Mouse (Mus musculus) embryonic fibroblast, embryonic 13.5 days (primary cell): ENCODE data around the gene Klk1.

Experiments
- CTCF ChIP-seq: IDR thresholded peaks from 2 replicates; pipeline ENCODE4 v1.5.1; 2011; ENCODE audit warnings: mild to moderate bottlenecking, control low read depth, low read length, moderate library complexity, borderline replicate concordance; ENCODE audit not compliant: insufficient read depth
- POLR2A ChIP-seq: IDR thresholded peaks from 2 replicates; pipeline ENCODE4 v1.6.1; 2011; ENCODE audit warnings: low read depth, mild to moderate bottlenecking, control low read depth, low read length, moderate library complexity

GRCm38 (mm10) chr7:44268117-44268516, 43.0 kb downstream of the Klk1 start:
- TF ChIP-seq CTCF (no peak), POLR2A (no peak)
